ENCODE assay signal across 12 mouse cellular contexts in the genomic region with DNA sequence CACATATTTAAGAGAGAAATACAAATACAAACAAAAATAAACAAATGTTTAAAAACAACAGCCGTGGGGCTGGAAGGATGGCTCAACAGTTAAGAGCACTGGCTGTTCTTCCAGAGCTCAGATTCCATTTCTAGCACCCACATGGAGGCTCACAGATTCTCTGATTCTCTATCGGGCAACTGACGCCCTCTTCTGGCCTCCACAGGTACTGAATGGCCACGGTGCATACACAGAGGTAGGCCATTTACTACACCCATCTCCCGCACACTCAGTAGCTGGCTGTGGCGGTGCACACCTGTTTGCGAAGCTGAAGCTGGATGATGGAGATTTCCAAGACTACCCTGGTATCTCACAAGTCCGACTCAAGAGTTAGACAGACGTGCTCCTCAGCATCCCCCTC. TPM values are rescaled to one million over a fixed set of nuclear protein-coding genes. Genes with fewer than 3 reads are reported as not detected.
DNase-seq lines count a peak whose midpoint lies in the region.
"Had no signal": no experiment of that assay in that cellular context is flagged by ENCODE, and none has a peak within 500 bp of the region (broad histone marks: within the 10 kb centered on the region; RNA-seq: fewer than 3 reads in every experiment).

No protein-coding gene starts in this region.

- DNase-seq in cerebellum, postnatal 14 days, result peak; percentile 19 to 61
- no peak for DNase-seq in cerebellum, adult 9-11 months
- DNase-seq in kidney, postnatal 4 days, result peak; percentile 34 to 47
- DNase-seq in kidney, adult 11 months, result no peak
- DNase-seq in thymus, postnatal 0 days (ENCODE audit: low spot score), result peak; percentile 9
- no peak for DNase-seq in thymus, postnatal 14 days
- DNase-seq in testis, postnatal 10 days (ENCODE audit: low spot score), result peak; percentile 48
- no peak for DNase-seq in neural tube, embryonic 10.5 days (ENCODE audit: extremely low spot score, low spot score)
- DNase-seq: cerebellum, adult 8-10 months; gastrocnemius, postnatal 14 days; heart, postnatal 36 days; lung, adult 2 months had no signal

RNA-seq across cellular contexts. Expression of gene Tgfb2, which starts 13.9 kb away (rescaled TPM):
- polyA plus RNA-seq in thymus, postnatal 0 days (2015; fragmentation: Nextera tagmentation; extraction: Ambion mirVana), result 2.4 and 2.5 TPM in 2 replicates

RNA-seq across cellular contexts. Expression of gene Rrp15, which starts 29.4 kb away (rescaled TPM):
- polyA plus RNA-seq in thymus, postnatal 0 days (2015; fragmentation: Nextera tagmentation; extraction: Ambion mirVana), result 55.3 and 62.8 TPM in 2 replicates

Comparison
In these comparisons a context has a peak if more than half of its experiments do, and no peak if none do; other contexts are left out.
1. DNase-seq: peak in cerebellum, postnatal 14 days (2 of 2), kidney, postnatal 4 days (2 of 2), thymus, postnatal 0 days (single experiment) and testis, postnatal 10 days (single experiment); none in cerebellum, adult 9-11 months (single experiment), kidney, adult 11 months (single experiment), thymus, postnatal 14 days (single experiment) and neural tube, embryonic 10.5 days (single experiment).